Mouse (Mus musculus) cerebellum, adult (tissue): ENCODE measurements around the gene Olfr951.

Experiments
- ATAC-seq: cut with Nextera tagmentation; 2 replicates; pipeline ENCODE4 v1.9.2; 2017; ENCODE audit warnings: mild to moderate bottlenecking, moderate library complexity, mixed read lengths; ENCODE audit not compliant: insufficient number of reproducible peaks, low FRiP score, low TSS enrichment

Gene Olfr951

DNA sequence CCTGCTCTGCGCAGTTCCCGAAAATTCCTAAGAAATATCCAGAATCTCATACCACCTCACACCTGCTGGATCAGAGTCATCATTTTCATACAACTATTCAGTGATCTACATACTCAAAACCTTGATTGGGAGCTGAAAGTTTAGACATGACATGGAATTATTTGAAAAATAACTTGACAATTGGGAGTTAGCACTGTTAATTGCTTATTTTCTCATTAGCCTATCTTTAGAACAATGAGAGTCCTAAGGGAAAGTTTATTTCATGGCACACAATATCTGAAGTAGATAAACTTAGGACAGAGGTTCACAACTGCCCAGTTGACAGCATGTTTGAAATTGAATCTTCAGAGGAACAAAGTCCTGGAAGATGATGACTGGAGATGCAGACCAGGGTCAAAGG is at the start of gene Olfr951:
Olfr951 (plus strand) TSS at position 301 of the 400 bp plus-strand sequence.
- ATAC-seq, result no peak

DNA sequence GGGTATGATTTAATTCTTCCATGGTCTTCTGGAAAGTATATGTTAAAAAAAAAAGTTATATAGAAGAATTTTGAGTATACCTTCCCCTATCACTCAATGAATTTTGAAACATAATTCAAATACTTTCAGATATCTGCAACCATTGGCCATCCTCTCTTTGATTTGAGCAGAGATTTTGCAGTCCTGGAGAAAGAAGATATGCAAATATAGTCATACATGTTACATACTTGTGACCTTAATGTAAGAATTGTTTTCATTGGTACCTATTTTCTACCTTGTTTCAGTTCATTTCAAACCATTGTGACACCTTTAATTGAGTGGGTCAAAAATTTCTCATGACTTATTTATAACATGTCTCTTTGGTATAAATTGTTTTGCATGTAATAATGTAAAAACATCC is 39.8 kb downstream of the Olfr951 start, which contains the start of gene Olfr952:
Olfr952 (minus strand) TSS at position 101 of the 400 bp plus-strand sequence.
- no peak for ATAC-seq
